Mouse (Mus musculus) embryo, embryonic 10.5 days (tissue): ENCODE results near the gene Col8a1.

Experiments used
- DNase-seq: peaks from one replicate; pipeline ENCODE4 v3.0.0-alpha.2; 2015; ENCODE audit warnings: low spot score

The Col8a1 gene

DNA sequence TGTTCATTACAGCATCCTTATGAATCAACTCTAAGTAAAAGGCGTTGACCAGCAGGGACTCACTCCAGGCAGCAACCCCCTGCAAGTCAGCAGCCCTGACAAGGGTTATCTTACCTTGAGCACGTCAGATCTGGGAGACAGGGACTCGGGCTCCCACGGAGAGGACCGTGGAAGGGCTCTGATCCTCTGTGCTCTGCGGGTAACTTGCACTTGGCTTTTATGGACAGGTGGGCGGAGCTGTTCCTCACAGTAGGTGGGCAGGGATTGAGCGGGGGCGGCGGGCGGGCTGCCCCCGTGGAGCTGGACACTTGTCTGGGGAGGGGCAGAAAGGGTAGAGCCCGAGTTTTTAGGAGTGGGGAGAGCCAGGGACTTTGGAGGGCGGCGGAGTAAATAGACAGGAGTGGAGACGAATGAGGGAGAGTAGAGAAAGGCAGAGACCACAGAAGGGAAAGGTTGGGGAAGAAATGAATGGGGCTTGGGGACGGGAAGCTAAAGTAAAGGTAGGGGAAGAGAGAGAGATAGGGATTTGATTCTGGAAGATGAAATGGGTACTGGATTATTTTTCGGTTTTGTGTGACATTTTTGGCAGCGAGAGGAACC is at the start of gene Col8a1:
Gene Col8a1, minus strand, starts transcription at position 212 of the 600 bp plus-strand sequence.
- DNase-seq = peak; percentile 15

DNA sequence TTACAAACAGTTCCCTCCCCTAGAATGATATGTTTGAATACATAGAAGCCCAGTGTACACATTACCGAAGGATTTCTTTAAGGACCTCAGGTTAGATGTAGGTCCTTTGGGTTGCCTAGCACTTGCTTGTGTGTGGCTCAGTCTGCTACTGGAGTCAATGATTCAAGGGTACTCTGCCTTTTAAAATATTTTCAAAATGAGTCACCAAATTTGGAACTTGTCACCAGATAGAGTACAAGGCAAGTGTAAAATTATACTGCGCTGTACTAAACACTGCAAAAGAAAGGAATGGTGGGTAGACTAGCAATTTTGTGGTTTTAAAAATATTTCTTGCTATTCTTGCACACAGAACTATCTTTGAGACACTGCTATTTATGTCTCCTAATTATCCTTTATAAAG is 47.3 kb upstream of the Col8a1 start:
- no peak for DNase-seq

DNA sequence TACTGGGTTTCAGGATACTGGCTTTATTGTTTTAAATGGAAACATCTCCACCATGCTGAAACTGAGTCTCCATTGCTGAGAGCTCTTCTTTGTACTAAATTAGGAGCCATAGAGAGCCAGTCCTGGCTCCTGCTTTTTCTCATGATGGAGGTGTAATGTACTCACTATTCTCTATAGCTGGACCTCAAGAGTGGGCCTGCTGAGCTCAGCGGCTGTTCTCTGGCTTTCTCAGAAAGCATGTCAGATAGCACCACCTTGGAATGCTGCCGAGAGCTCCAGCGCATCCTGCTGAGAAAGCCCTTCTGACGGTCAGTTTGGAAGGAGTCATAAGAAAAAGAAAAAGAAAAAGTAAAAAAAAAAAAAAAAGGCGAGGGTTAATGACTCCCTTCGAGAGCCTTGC is 41.8 kb upstream of the Col8a1 start:
- DNase-seq = no peak

DNA sequence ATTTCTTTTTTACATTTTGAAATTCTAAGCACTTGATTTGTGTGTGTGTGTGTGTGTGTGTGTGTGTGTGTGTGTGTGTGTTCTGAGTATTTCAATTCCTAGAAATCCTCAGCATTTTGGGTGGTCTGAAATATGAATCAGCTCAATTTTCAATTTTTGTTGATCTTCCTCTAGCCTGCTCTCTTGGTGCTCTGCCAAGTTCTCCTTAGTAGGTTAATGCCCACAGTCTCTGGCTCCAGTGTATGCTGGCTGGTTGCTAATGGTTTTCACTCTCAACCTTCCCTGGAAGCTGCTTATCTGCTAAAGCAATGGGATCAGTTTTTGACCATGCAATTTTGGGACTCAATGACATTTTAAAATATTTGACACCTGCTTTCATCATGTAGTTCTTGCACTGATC is 24.5 kb upstream of the Col8a1 start:
- DNase-seq = no peak

DNA sequence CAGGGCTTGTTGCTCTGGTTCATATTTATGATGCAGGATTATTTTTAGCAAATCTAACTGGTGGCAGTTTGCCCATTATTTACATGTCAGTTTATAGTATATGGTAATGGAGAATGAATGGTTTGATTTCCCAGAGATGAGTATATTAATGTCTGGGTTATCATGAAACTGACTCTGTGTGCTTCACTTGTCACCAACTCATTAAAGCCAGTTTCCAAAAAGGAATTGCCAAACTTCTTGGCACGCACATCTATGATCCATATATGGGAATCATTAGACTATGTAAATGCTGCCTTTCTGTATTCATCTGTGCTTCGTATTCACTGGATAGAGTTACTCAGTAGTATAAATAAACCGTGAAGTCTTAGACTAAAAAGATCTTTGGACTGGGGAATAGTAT is 11.1 kb upstream of the Col8a1 start:
- no peak for DNase-seq

DNA sequence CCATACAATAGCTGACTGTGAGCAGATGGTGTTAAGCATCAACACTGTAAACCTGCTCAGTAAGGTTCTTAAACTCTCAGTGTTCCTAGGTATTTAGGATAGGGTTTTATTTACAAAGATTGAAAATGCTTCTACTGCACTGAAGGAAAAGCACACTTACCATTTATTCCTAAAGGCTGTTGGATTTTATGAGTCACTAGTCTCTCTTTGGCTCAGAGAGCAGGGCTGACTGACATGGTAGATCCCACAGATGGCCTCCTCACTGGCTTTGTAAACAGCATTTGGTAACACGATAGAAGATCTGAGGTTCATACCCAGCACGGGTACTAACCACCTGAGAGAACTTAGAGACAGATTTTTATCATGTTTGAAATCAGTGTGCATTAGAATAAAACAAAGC is 5.3 kb upstream of the Col8a1 start:
- DNase-seq = no peak

DNA sequence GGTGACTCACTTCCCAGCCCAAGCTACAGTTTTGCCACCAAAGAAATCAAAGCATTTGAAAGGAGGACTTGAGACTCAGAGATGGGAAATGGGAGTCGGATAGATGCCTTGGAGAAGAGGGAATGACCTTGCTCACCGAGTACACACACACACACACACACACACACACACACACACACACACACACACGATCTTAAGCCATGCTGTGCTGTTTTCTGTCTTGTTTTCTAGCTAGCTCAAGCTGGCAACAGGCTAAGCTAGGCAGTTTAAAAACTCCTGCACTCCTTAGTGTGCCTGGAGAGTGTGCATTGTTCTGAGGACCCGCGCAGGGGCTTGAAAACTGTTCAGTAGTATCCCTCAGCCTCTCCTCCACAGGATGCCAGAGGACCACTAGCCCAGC is 1.2 kb upstream of the Col8a1 start:
- no peak for DNase-seq

DNA sequence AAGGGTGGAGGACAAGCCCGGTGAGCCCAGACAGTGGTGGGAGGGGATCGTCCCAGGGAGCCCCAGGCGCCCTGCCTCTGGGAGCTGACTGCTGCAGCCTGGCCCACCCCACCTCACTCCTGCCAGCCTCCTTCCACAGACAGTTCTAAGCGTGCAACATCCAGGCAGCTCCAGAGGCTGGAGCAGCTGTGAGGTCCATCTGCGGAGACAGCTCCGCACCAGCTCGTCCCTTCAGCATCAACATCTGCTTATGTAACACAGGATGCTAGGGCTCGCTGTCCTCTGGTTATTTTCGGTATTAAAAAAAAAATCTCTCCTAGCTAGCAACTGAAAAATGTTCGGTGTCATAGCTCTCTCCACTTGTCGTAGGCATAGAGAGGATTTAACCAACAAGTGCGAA is 704 bp upstream of the Col8a1 start:
- DNase-seq = peak; percentile 20

DNA sequence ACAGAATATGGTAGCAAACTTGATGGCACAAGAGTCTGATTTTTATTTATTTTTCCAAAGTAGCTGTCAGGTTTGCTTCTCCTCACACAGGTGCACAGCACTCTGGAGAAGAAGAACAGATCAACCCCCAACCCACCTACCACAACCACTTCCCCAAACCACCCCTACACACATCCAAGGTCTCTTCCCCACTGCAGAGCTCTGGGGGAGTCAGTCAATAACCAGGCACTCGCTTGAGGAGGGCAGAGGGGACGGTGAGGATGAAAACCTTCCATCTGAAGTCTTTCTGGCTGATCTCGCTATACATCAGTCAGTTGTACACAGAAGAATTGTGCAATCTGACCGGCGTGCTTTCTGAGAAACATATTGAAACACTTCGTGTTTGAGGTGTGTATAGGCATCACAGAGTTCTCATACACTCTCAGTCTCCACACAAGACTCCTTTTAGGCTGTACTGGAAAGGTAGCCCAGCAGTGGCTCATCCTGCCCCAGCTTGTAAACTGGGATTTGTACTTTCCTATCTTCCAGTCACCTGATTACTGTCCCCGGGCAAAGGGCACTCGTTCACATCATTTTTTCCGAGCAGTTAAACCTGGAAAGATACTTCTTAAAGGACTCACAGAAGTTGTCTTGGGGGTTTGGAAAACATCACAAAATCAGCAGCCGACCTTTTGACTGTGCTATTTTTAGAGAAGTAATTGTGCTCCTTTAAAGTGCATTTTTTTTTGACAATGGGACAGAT is 827 bp downstream of the Col8a1 start:
- DNase-seq = no peak

DNA sequence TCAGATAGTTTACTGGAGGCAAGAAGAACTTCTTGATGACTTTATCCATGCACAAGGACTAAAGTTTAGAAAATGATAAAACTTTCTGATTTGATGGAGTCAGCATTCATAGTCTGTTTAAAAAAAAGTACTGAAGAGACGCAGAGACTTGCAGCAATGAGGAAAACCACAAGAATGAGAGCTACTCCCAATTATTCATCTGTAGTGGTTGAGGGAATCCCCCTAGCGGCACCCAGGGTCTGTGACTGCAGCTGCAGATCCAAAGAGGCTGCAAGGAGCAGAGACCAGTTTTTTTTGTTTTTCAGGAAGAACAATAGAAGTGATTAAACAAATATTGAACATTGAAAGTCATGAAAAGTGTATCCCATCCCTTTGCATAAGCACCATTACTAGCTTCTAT is 4.0 kb downstream of the Col8a1 start:
- no peak for DNase-seq

DNA sequence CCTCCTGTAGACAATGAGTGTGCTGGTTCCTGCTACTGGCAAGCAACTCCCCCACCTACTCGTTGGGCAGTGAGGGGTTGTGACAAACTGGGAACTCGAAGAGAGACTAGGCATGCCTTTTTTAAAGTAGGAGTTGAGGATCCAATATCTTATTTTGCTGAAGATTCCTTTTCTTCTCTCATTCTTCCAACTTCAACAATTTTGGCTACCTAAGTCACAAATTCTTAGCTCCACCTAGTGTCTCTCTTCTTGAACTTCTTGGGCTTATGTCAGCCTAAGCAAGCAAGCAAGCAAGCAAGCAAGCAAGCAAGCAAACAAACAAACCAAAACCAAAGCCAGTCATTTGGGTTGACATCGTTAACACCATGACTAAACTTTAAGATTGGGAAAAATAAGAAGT is 6.4 kb downstream of the Col8a1 start:
- no peak for DNase-seq

DNA sequence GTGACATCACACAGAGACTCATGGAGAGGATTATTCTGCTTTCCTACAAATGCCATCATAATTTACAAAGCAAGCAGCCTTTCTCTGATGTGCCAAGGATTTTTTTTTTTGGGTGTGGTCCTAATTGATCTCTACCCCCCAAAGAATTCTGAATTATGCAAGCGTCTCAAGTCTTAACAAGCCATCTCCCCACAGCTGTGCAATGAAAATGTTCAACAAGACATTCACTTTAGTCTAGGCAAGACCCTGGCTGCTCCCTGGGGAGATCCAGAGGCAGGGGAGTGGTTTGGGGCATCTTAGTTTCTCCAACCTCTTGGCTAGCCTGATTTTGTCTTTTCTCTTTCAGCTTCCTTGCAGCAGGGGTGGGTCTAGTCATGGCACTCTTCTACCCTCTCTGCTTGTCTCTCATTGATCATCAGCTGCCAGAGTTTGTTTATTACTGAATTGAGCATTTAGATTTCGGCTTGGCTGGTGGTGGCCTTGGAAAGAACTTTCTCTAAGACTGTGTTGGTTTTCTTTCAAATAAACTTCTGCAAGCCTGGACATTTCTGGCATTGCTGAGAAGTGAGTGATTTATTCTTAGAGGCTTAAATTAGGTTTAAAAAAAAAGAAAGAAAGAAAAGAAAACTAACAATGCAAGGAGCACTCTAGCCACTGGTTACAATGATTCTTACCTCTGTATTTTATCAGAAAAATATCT is 7.0 kb downstream of the Col8a1 start:
- no peak for DNase-seq

DNA sequence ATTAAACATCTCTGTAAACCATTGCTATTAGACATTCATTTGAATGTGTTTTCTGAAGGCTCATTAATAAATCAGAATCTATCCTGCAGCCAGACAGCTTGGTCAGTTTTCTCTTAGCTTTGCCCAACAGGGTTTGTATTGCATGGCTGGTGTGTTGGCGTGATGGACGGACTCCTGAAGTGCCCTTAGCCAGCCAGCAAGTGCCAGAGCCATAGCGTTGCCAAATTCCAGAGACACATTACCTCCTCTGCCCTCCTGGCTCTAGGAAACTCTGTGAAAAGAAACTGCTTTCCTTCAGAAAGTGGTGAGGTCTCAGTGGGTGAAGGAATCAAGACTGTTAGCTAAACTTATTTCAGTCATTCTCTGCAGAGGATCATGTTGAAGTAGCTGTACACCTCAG is 14.4 kb downstream of the Col8a1 start:
- DNase-seq = no peak

DNA sequence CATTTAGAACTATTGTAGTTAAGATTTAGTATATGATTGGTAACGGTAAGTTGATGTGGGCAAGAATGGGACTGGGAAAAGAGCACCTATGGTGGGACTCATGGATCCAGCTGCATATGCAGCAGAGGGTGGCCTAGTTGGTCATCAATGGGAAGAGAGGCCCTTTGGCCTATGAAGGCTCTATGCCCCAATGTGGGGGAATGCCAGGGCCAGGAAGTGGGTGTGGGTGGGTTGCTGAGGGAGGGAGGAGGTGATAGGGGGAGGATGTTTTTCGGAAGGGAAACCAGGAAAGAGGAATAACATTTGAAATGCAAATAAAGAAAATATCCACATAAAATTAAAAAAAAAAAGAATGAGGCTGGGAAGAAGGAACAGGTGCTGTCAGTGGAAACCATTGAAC is 19.6 kb downstream of the Col8a1 start:
- DNase-seq = no peak

DNA sequence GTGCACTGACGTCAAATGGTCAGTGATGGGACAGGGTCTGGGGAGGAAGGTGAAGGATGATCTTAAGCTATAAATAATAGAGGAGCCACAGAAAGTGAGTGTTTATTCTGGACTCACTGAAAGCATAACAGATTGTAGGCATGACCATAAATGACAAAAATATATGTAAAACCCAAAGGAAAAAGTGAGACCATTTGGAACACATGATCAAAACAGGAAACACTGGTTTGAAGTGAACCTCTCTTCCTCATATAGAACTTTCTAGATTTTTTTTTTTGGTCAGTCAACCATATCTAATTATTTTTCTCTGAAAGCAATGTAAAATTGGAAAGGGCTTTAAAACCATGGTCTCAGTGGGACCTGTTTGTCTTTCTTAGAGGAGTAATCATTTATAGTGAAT is 21.0 kb downstream of the Col8a1 start:
- DNase-seq = no peak

DNA sequence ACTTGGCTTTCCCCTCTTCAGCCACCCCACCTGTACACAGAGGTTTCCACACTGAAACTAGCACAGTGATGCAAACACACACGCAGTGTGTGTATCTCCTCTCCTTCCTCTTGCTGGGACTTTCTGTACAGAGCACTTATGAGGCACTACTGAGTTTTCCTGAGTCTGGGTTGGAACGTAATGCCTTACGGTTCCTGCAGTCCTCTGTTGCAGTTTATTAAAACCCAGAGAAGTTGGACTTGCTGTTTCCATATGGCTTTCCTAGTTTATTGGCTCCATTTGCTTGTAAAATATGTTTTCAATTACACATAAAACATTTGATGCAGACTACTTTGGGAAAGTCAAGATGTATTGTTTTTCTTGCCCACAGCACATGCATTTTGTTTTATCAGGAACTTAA is 21.4 kb downstream of the Col8a1 start:
- no peak for DNase-seq

DNA sequence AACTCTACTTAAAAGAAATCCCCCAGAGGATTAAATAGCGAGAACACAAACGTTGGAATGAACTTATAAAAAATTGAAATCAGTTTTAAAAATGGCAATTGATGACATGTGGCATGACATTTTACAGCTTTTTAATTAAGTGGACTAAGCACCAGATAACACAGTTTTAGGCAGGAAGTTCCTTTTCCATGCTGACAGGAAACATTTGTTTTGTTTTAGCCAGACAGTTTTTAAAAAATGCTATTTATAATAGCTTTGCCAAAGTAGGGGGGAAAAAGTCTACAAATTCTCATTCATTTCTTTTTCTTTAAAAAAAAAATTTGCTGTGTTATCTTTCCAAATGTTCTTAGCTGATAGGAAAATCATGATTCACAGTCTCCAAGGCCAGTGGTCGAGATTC is 29.6 kb downstream of the Col8a1 start:
- no peak for DNase-seq

DNA sequence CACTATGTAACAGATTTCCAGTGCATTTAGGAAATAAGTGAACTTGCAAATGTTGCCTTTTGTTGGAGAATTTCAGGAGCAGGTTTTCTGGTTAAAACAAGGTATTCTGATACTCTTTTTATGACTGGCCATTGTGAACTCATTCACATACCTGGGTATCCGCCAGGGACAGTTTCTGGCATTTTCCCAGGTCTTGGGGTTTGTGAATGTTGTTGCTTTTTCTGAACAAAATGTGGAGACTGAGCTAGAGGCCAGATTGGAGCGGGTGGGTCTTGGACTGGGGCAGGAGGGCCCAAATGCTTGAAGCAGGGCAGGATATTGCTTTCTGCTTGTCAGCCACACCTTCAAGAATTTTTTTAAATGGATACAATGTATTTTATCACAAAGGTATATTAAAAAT is 35.6 kb downstream of the Col8a1 start:
- no peak for DNase-seq

DNA sequence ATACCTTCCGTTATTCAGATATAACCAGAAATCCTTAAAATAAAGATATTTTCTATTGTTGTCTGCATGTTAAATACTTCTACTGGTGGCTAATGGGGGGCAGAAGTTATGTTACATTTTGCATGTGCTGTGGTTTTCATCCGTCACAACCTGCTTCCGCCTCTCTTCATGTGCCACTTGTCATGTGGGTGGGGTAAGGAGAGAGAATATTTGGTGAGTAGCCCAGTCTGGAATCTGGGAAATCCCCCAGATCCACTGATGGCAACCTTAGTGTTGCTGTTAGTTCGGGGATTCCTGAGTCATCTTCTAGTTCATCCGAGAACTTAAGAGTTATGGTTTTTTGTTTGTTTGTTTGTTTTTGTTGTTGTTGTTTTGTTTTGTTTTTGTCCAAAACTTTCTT is 55.8 kb downstream of the Col8a1 start:
- no peak for DNase-seq

DNA sequence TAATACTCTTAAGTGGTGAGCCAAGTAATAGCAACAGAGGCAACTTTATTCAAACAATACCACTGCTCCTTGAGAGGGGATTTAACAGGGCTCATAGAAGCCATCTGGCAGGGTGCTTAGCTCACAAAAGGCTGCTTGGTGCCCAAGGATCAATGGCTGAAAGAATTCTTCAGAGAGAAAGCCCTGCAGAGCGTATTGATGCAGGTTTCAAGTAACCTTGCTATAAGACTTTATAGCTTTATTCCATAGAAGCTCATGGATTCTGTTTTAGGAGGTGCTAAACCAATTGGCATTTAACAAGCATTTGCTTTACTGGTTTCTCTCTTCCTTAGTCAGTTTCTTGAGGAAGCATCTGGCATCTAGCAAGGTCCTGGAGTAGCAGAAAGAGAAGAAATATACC is 59.8 kb downstream of the Col8a1 start:
- DNase-seq = peak; percentile 24

DNA sequence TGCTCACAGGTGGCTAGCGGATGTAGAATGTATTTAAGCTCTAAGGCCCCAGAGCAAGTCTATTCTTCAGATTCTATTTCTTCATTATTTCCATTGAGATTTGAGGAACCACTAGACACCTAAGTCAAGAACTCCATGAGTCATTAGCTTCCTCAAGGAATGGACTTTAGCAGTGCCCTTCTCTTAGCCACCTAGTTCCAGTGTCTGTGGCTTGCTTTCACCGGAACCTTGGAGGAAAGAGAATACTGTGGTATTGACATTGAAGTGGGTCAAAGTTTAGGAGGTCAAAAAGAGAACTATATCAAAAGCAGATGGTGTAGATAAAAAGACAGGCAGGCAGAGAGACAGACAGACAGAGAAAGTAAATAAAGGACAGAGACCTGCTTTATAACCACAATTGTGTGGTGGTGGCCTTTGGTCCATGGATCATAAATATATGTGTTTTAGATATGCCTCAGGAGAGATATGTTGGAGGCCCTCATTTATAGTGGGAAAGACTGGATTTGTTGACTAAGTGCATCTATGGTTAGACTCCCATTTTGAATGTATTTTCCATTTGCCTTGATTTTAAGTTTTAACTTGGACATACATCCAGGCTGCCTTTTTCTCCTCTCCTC is 60.5 kb downstream of the Col8a1 start:
- no peak for DNase-seq

DNA sequence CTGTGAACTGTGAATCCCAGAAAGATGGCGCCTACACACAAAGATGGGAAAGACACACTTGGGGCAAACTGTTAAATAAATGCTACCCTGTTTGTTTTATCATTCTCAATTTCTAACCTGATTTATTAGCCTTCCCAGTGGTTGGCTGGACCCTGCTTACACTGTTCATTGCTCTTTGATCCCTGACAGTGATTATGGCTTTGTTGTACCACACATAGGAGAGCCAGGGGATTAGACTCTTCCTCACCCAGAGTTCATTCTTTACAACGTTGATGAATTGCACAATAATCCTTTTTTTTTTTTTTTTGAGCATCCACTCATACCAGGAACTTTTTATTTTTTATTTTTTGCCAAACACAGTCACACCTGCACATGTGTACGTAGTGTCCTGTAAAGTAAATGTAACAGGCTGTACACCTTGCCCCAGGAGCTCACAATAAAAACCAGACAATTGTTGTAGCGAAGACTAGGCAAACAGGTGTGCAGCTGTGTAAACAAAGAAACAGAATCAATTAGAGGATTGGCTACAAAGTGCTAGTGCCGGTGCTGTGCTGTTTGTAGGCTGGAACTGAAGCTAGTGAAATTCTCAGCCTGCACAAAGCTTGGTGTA is 68.6 kb downstream of the Col8a1 start:
- DNase-seq = peak; percentile 6

DNA sequence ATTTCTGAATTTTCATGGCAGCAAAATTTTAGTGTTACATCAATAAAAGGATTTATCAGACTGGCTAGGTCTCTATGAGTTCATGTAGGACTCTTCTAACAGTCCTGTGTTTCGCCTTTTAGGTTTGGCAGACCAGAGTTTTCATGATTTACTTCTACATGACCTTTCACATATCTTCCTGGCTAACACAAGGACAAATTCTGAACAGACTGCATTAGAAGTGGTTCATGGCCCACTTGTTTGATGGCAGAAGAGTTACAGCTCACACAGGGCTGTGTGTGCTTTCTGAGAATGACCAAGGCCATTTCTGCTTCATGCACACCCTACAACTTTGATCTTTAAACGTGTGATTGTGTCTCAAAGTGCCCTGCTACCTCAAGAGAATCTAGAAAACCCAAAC is 82.3 kb downstream of the Col8a1 start:
- DNase-seq = no peak
